Mouse (Mus musculus): ENCODE results near the gene Cdr1. TPM values are rescaled to one million over a fixed set of nuclear protein-coding genes. Genes with fewer than 3 reads are reported as not detected.

Gene Cdr1
- not detected for polyA plus RNA-seq (2014; fragmentation: Illumina TruSeq; extraction: RNeasy Lipid Tissue Mini Kit (QIAGEN cat#74804))

GRCm38 (mm10) chrX:61185458-61185857 is at the start of gene Cdr1:
Cdr1 (minus strand) TSS chrX:61185558.

Data from ovary, adult 10 weeks (tissue).